Mouse (Mus musculus) lung, embryonic 14.5 days (tissue): ENCODE measurements around the gene Ston1. TPM values are rescaled to one million over a fixed set of nuclear protein-coding genes. Genes with fewer than 3 reads are reported as not detected.

Experiments used
- ATAC-seq: fragments of 200-750 bp; cut with Nextera tagmentation; 2 replicates; pipeline ENCODE4 v1.8.0; 2017; ENCODE audit warnings: mild to moderate bottlenecking, moderate TSS enrichment, moderate library complexity; ENCODE audit not compliant: insufficient read depth
- DNase-seq: peaks from one replicate; pipeline ENCODE4 v3.0.0-alpha.2; 2015
- H3K27ac ChIP-seq: fragments of 300-500 bp; sonication (generic); 2 replicates; pipeline ENCODE4 v1.5.1; 2014; ENCODE audit warnings: low read depth, mild to moderate bottlenecking, moderate library complexity
- H3K27me3 ChIP-seq: fragments of 300-500 bp; sonication (generic); 2 replicates; pipeline ENCODE4 v1.6.1; 2014; ENCODE audit warnings: low read length, control low read depth; ENCODE audit not compliant: insufficient read depth
- H3K36me3 ChIP-seq: fragments of 300-500 bp; sonication (generic); 2 replicates; pipeline ENCODE4 v1.6.1; 2014; ENCODE audit warnings: control low read depth; ENCODE audit not compliant: insufficient read depth
- H3K4me1 ChIP-seq: fragments of 300-500 bp; sonication (generic); 2 replicates; pipeline ENCODE4 v1.6.1; 2014; ENCODE audit warnings: antibody characterized with exemption, control low read depth; ENCODE audit not compliant: insufficient read depth
- H3K4me2 ChIP-seq: fragments of 300-500 bp; sonication (generic); 2 replicates; pipeline ENCODE4 v1.6.1; 2014; ENCODE audit warnings: mild to moderate bottlenecking
- H3K4me3 ChIP-seq: fragments of 300-500 bp; sonication (generic); 2 replicates; pipeline ENCODE4 v1.5.1; 2014; ENCODE audit warnings: low read depth, low read length
- H3K9ac ChIP-seq: fragments of 300-500 bp; sonication (generic); 2 replicates; pipeline ENCODE4 v1.6.1; 2014
- H3K9me3 ChIP-seq: fragments of 300-500 bp; sonication (generic); 2 replicates; pipeline ENCODE4 v1.6.1; 2016; ENCODE audit warnings: low read depth, low read length, control low read depth
- CTCF ChIP-seq: IDR thresholded peaks from 2 replicates; pipeline ENCODE4 v1.5.1; 2016; ENCODE audit warnings: antibody characterized with exemption, low read depth
- WGBS: fragments of 180-500 bp; shearing (Covaris S2); extraction: QIAGEN DNeasy Blood & Tissue Kit; methylation state at CpG from one replicate; pipeline ENCODE4 v1.1.7; 2014; 5-methylcytosine and 5-hydroxymethylcytosine counted together
- polyA plus RNA-seq: library from polyadenylated mRNA; unstranded; fragments of >200 nt; fragmentation: Nextera tagmentation; extraction: Ambion mirVana; gene quantifications from 2 replicates; pipeline ENCODE4 v1.2.1, GENCODE M21; 2014

The Ston1 gene
- polyA plus RNA-seq, 1 experiment from 2014 or later: 11.7 TPM

DNA sequence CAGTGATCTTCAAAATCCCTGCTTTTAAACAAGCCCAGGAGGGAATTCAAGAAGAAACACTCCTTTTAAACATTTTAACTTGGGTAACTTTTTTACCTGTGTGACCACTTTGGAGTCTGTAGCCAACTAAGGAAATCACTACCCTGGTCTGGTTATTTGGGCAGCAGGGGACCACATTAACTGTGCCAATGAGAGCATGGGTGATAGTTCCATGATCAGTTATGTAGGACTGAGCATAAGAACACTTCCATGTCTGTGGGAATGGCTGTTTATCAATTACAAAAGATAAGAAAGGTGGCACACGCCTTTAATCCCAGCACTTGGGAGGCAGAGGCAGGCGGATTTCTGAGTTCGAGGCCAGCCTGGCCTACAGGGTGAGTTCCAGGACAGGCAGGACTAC, 49.7 kb downstream of the Ston1 start:
- ATAC-seq (no peak), DNase-seq (no peak)
- no peak overlapping the region for H3K4me2 ChIP-seq
- no peak overlapping the region for H3K4me3 ChIP-seq
- TF ChIP-seq CTCF: no peak
- H3K4me1 ChIP-seq: no peaks in the 10 kb centered on the region
- no peak overlapping the region for H3K27ac ChIP-seq
- 89% methylated on average over 3 of the region's 3 CpGs for WGBS
- H3K9ac ChIP-seq: no peak overlapping the region
- no peaks in the 10 kb centered on the region for H3K27me3 ChIP-seq
- no peaks in the 10 kb centered on the region for H3K9me3 ChIP-seq
- peaks cover 22% of the 10 kb centered on the region for H3K36me3 ChIP-seq

DNA sequence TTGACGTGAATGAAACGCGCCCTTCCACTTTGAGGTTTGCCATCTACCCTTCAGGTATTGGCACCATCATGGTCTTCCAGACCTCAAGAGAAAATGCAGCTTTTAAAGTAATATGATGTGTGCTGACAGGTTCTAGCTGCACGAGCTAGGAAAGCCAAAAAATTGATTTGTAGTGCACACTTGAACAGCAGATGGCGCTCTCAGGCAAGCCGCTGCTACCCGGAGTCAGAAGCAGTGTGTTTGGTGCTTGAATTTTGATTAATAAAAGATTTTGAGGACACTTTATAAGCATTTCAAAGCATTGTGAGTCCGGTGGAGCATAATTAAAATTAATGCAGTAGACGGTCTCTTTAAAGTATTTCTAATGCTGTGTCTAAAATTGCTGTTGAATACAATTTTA, 54.5 kb downstream of the Ston1 start:
- ATAC-seq: no peak
- no peak overlapping the region for H3K9ac ChIP-seq
- H3K27ac ChIP-seq: no peak overlapping the region
- H3K9me3 ChIP-seq: no peaks in the 10 kb centered on the region
- H3K4me2 ChIP-seq: no peak overlapping the region
- 7% methylated on average over 9 of the region's 9 CpGs for WGBS
- peaks cover 6% of the 10 kb centered on the region; the same call in 1 of the 2 replicates for H3K36me3 ChIP-seq
- H3K4me3 ChIP-seq: no peak overlapping the region
- TF ChIP-seq CTCF: peak; percentile 87
- no peaks in the 10 kb centered on the region for H3K4me1 ChIP-seq
- H3K27me3 ChIP-seq: no peaks in the 10 kb centered on the region
- peak; percentile 89 for DNase-seq

DNA sequence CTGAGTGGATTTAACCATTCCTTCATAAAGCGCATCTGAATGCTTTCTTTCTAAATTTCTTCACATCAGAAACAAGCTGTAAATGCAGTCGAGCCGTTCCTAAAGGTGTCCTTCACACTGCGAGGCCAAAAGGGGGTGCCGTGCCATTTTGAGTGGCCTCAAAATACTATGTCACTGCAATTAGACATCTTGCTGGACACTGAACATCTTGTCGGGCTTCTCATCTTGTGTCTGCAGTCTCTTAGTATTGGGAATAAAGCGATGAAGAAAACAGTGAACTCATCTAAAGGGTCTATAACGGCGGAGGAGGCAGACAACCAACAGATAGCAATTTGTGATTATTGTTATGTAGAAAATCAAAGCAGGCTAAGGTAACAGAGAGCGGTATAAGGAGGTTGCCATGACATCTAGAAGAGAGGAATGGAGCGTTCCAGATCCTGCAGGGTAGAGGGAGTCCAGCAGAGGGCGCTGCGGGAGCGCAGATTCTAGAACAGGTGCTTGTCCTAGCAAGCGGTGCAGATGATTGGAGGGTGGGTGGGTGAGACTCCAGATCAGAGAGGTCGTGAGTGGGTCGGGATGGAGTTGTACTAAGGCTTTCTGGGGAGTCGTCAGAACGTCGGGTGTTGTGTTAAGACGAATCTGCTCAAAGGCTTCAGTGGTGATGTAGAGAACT, 55.4 kb downstream of the Ston1 start:
- DNase-seq (peak; percentile 87), ATAC-seq (peak; percentile 43; the same call in 1 of the 2 replicates)
- peak; percentile 92 for TF ChIP-seq CTCF
- Histone ChIP-seq H3K36me3 (peaks cover 6% of the 10 kb centered on the region; the same call in 1 of the 2 replicates), H3K4me2 (no peak overlapping the region), H3K4me1 (no peaks in the 10 kb centered on the region), H3K9ac (no peak overlapping the region), H3K27me3 (no peaks in the 10 kb centered on the region), H3K4me3 (no peak overlapping the region), H3K27ac (no peak overlapping the region), H3K9me3 (no peaks in the 10 kb centered on the region)
- WGBS: 17% methylated on average over 21 of the region's 21 CpGs

DNA sequence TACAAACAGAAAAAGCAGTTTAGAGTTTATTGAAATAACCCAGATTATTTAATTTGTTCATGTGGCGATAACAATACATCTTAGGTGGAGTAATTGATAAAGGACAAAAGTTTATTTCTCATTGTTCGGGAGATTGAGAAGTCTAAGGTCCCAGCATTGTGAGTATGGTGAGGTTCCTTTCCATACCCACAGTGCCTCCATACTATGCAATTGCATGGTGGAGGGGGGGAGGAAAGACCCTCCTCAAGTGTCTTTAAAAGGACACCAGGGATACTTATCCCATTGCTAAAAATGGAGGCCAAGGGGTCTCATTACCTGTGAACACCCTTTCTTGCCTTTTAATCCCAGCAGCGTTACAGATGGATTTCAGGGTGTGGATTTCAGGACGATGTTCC, 55.9 kb downstream of the Ston1 start:
- Histone ChIP-seq H3K27ac (no peak overlapping the region), H3K4me3 (no peak overlapping the region), H3K9me3 (no peaks in the 10 kb centered on the region), H3K36me3 (peaks cover 5% of the 10 kb centered on the region; the same call in 1 of the 2 replicates), H3K9ac (no peak overlapping the region), H3K4me1 (no peaks in the 10 kb centered on the region), H3K4me2 (no peak overlapping the region), H3K27me3 (no peaks in the 10 kb centered on the region)
- no peak for DNase-seq
- WGBS: 72% methylated on average over 4 of the region's 4 CpGs
- no peak for ATAC-seq
- no peak for TF ChIP-seq CTCF

DNA sequence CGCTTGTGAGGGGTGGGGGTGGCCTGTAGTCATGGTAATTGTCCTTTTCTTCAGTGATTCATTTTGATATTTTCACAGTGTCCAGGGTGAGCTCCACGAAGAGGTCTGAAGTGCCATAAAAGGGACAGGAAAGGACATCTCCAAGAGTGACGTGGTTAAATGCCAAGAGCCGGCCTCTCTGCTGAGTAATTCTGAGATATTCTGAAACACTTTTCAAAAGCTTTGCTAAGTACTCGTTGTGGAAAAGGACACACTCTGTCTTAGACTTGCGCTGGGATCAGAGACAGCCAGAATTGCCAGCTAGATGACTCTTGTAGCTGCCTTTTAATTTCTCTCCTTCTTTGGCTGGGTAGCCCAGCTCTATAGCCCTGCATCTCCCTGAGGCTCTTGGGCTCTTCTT, 61.0 kb downstream of the Ston1 start:
- no peak for DNase-seq
- Histone ChIP-seq H3K27me3 (no peaks in the 10 kb centered on the region), H3K9ac (no peak overlapping the region), H3K9me3 (no peaks in the 10 kb centered on the region), H3K4me3 (no peak overlapping the region), H3K27ac (no peak overlapping the region), H3K4me2 (no peak overlapping the region), H3K36me3 (no peaks in the 10 kb centered on the region), H3K4me1 (no peaks in the 10 kb centered on the region)
- ATAC-seq: no peak
- no peak for TF ChIP-seq CTCF
- 58% methylated on average over 6 of the region's 6 CpGs for WGBS

DNA sequence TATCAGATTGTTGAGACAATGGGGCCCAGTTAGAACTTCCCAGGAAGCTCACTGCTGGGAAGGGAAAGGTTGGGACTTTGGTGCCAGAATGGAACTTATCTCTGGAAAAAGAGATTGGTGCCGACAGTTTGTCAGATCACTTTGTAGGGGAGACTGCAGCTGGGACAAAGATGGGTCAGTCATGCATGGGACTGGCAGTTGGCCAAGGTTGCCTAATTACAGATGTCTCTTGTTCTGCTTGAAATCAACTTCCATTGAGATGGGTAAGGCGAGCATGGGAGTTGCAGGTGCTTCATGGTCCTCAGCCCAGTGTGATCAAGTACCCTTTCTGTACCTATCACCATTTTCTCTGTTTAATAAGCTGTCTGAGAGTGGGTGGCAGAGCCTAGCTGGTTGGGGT, 68.6 kb downstream of the Ston1 start:
- Histone ChIP-seq H3K4me1 (no peaks in the 10 kb centered on the region), H3K4me2 (no peak overlapping the region), H3K9me3 (no peaks in the 10 kb centered on the region), H3K27ac (no peak overlapping the region), H3K27me3 (no peaks in the 10 kb centered on the region), H3K4me3 (no peak overlapping the region), H3K36me3 (no peaks in the 10 kb centered on the region), H3K9ac (no peak overlapping the region)
- DNase-seq (no peak), ATAC-seq (no peak)
- no peak for TF ChIP-seq CTCF
- WGBS: 58% methylated on average over 2 of the region's 2 CpGs

DNA sequence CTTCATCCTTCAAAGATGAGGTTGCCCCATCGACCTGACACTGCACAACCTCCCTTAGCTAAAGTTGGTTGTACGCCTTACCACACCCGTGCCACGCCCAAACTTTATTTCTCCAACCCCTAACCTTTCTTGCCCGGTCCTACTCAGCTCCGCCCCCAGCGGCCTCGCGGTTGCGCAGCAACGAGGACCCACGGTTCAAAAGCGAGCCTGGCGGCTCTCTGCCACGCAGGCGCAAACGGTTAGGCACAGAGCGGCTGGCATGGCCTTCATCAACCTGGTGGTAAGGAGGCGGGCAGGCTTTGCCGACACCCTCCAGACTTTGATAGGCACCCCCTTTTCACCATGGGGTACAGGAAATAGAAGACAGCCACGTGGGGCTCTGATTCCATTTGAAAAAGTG, 71.0 kb downstream of the Ston1 start, which contains the start of gene Gtf2a1l:
Gtf2a1l (plus strand) TSS at position 209 of the 400 bp plus-strand sequence.
- peak within 1 kb of the TSS; percentile 53 for H3K4me2 ChIP-seq
- H3K27me3 ChIP-seq: no peaks in the 10 kb centered on the region
- WGBS: 22% methylated on average over 21 of the region's 21 CpGs
- H3K4me1 ChIP-seq: no peaks in the 10 kb centered on the region
- no peak within 1 kb of the TSS for H3K4me3 ChIP-seq
- H3K9me3 ChIP-seq: no peaks in the 10 kb centered on the region
- H3K9ac ChIP-seq: no peak within 1 kb of the TSS
- peak; percentile 65 for DNase-seq
- no peaks in the 10 kb centered on the region for H3K36me3 ChIP-seq
- TF ChIP-seq CTCF: peak; percentile 36
- ATAC-seq: peak; percentile 66
- no peak within 1 kb of the TSS for H3K27ac ChIP-seq
